Mouse (Mus musculus) lung, embryonic 14.5 days (tissue): ENCODE results near the gene Tatdn3. TPM values are rescaled to one million over a fixed set of nuclear protein-coding genes. Genes with fewer than 3 reads are reported as not detected.
A peak's percentile ranks its signal among the peaks of the same experiment; 100 is the strongest.

Experiments
- ATAC-seq: fragments of 200-750 bp; cut with Nextera tagmentation; 2 replicates; pipeline ENCODE4 v1.8.0; 2017; ENCODE audit warnings: mild to moderate bottlenecking, moderate TSS enrichment, moderate library complexity; ENCODE audit not compliant: insufficient read depth
- DNase-seq: peaks from one replicate; pipeline ENCODE4 v3.0.0-alpha.2; 2015
- H3K27ac ChIP-seq: fragments of 300-500 bp; sonication (generic); 2 replicates; pipeline ENCODE4 v1.5.1; 2014; ENCODE audit warnings: low read depth, mild to moderate bottlenecking, moderate library complexity
- H3K27me3 ChIP-seq: fragments of 300-500 bp; sonication (generic); 2 replicates; pipeline ENCODE4 v1.6.1; 2014; ENCODE audit warnings: low read length, control low read depth; ENCODE audit not compliant: insufficient read depth
- H3K36me3 ChIP-seq: fragments of 300-500 bp; sonication (generic); 2 replicates; pipeline ENCODE4 v1.6.1; 2014; ENCODE audit warnings: control low read depth; ENCODE audit not compliant: insufficient read depth
- H3K4me1 ChIP-seq: fragments of 300-500 bp; sonication (generic); 2 replicates; pipeline ENCODE4 v1.6.1; 2014; ENCODE audit warnings: antibody characterized with exemption, control low read depth; ENCODE audit not compliant: insufficient read depth
- H3K4me2 ChIP-seq: fragments of 300-500 bp; sonication (generic); 2 replicates; pipeline ENCODE4 v1.6.1; 2014; ENCODE audit warnings: mild to moderate bottlenecking
- H3K4me3 ChIP-seq: fragments of 300-500 bp; sonication (generic); 2 replicates; pipeline ENCODE4 v1.5.1; 2014; ENCODE audit warnings: low read depth, low read length
- H3K9ac ChIP-seq: fragments of 300-500 bp; sonication (generic); 2 replicates; pipeline ENCODE4 v1.6.1; 2014
- H3K9me3 ChIP-seq: fragments of 300-500 bp; sonication (generic); 2 replicates; pipeline ENCODE4 v1.6.1; 2016; ENCODE audit warnings: low read depth, low read length, control low read depth
- CTCF ChIP-seq: IDR thresholded peaks from 2 replicates; pipeline ENCODE4 v1.5.1; 2016; ENCODE audit warnings: antibody characterized with exemption, low read depth
- WGBS: fragments of 180-500 bp; shearing (Covaris S2); extraction: QIAGEN DNeasy Blood & Tissue Kit; methylation state at CpG from one replicate; pipeline ENCODE4 v1.1.7; 2014; 5-methylcytosine and 5-hydroxymethylcytosine counted together
- polyA plus RNA-seq: library from polyadenylated mRNA; unstranded; fragments of >200 nt; fragmentation: Nextera tagmentation; extraction: Ambion mirVana; gene quantifications from 2 replicates; pipeline ENCODE4 v1.2.1, GENCODE M21; 2014

Gene Tatdn3
- polyA plus RNA-seq, 1 experiment from 2014 or later = 12.7 TPM

GRCm38 (mm10) chr1:191065188-191065587 is 2.5 kb upstream of the Tatdn3 start:
- Histone ChIP-seq H3K4me1 (peaks cover 4% of the 10 kb centered on the region; the same call in 1 of the 2 replicates), H3K9ac (no peak overlapping the region), H3K27me3 (no peaks in the 10 kb centered on the region), H3K4me2 (no peak overlapping the region), H3K9me3 (no peaks in the 10 kb centered on the region), H3K36me3 (peaks cover 44% of the 10 kb centered on the region), H3K27ac (no peak overlapping the region), H3K4me3 (no peak overlapping the region)
- TF ChIP-seq CTCF = no peak
- WGBS = 85% methylated on average over 4 of the region's 4 CpGs
- ATAC-seq (no peak), DNase-seq (no peak)

GRCm38 (mm10) chr1:191064535-191064934 is 1.8 kb upstream of the Tatdn3 start:
- H3K4me3 ChIP-seq = no peak overlapping the region
- H3K36me3 ChIP-seq = peaks cover 39% of the 10 kb centered on the region
- no peak for TF ChIP-seq CTCF
- H3K9ac ChIP-seq = no peak overlapping the region
- no peak overlapping the region for H3K4me2 ChIP-seq
- H3K9me3 ChIP-seq = no peaks in the 10 kb centered on the region
- H3K4me1 ChIP-seq = peaks cover 4% of the 10 kb centered on the region; the same call in 1 of the 2 replicates
- DNase-seq (no peak), ATAC-seq (no peak)
- no peaks in the 10 kb centered on the region for H3K27me3 ChIP-seq
- H3K27ac ChIP-seq = no peak overlapping the region
- 86% methylated on average over 2 of the region's 2 CpGs for WGBS

- no peak overlapping the region for H3K27ac ChIP-seq
- no peaks in the 10 kb centered on the region for H3K9me3 ChIP-seq
- TF ChIP-seq CTCF = no peak
- peak overlapping the region; percentile 83 for H3K9ac ChIP-seq
- no peak for DNase-seq
- peak overlapping the region; percentile 66 for H3K4me2 ChIP-seq
- H3K4me3 ChIP-seq = peak overlapping the region; percentile 89
- peaks cover 4% of the 10 kb centered on the region; the same call in 1 of the 2 replicates for H3K4me1 ChIP-seq
- H3K27me3 ChIP-seq = no peaks in the 10 kb centered on the region
- peaks cover 30% of the 10 kb centered on the region for H3K36me3 ChIP-seq
- 57% methylated on average over 9 of the region's 9 CpGs for WGBS
- ATAC-seq = no peak
These were observed 968 bp upstream of the Tatdn3 start for GRCm38 (mm10) chr1:191063700-191064099.

- no peak for DNase-seq
- Histone ChIP-seq H3K36me3 (peaks cover 23% of the 10 kb centered on the region), H3K4me2 (peak overlapping the region; percentile 66), H3K4me3 (peak overlapping the region; percentile 89), H3K27ac (no peak overlapping the region), H3K4me1 (peaks cover 4% of the 10 kb centered on the region; the same call in 1 of the 2 replicates), H3K27me3 (no peaks in the 10 kb centered on the region), H3K9ac (peak overlapping the region; percentile 83), H3K9me3 (no peaks in the 10 kb centered on the region)
- peak; percentile 3 for ATAC-seq
- 4% methylated on average over 15 of the region's 15 CpGs for WGBS
- no peak for TF ChIP-seq CTCF
These were observed 421 bp downstream of the Tatdn3 start for GRCm38 (mm10) chr1:191062241-191062780.

- no peaks in the 10 kb centered on the region for H3K4me1 ChIP-seq
- H3K9ac ChIP-seq = no peak overlapping the region
- H3K27ac ChIP-seq = no peak overlapping the region
- 56% methylated on average over 3 of the region's 3 CpGs for WGBS
- TF ChIP-seq CTCF = no peak
- peaks cover 5% of the 10 kb centered on the region; the same call in 1 of the 2 replicates for H3K36me3 ChIP-seq
- no peaks in the 10 kb centered on the region for H3K9me3 ChIP-seq
- no peak overlapping the region for H3K4me2 ChIP-seq
- DNase-seq = no peak
- H3K4me3 ChIP-seq = no peak overlapping the region
- no peak for ATAC-seq
- H3K27me3 ChIP-seq = no peaks in the 10 kb centered on the region
These were observed 5.3 kb downstream of the Tatdn3 start for GRCm38 (mm10) chr1:191057461-191057860.

GRCm38 (mm10) chr1:191055533-191055873 is 7.2 kb downstream of the Tatdn3 start:
- no peak for ATAC-seq
- TF ChIP-seq CTCF = peak; percentile 17; the same call in 1 of the 2 replicates
- 60% methylated on average over 2 of the region's 2 CpGs for WGBS
- Histone ChIP-seq H3K27ac (no peak overlapping the region), H3K4me1 (no peaks in the 10 kb centered on the region), H3K4me2 (no peak overlapping the region), H3K9ac (no peak overlapping the region), H3K9me3 (no peaks in the 10 kb centered on the region), H3K4me3 (no peak overlapping the region), H3K36me3 (peaks cover 5% of the 10 kb centered on the region; the same call in 1 of the 2 replicates), H3K27me3 (no peaks in the 10 kb centered on the region)
- no peak for DNase-seq

- no peak for DNase-seq
- H3K9me3 ChIP-seq = no peaks in the 10 kb centered on the region
- WGBS = 56% methylated on average over 8 of the region's 8 CpGs
- no peak overlapping the region for H3K4me3 ChIP-seq
- TF ChIP-seq CTCF = 0 out of 2 replicates have a peak, but pooled peaks have one; percentile 26
- no peak for ATAC-seq
- no peak overlapping the region for H3K9ac ChIP-seq
- peaks cover 5% of the 10 kb centered on the region; the same call in 1 of the 2 replicates for H3K36me3 ChIP-seq
- H3K4me1 ChIP-seq = no peaks in the 10 kb centered on the region
- no peaks in the 10 kb centered on the region for H3K27me3 ChIP-seq
- no peak overlapping the region for H3K4me2 ChIP-seq
- H3K27ac ChIP-seq = no peak overlapping the region
These were observed 7.7 kb downstream of the Tatdn3 start for GRCm38 (mm10) chr1:191054870-191055532.
